Mouse (Mus musculus) activated CD4-positive, CD25-positive, alpha-beta regulatory T cell (primary cell): ENCODE results near the gene Eogt. TPM values are rescaled to one million over a fixed set of nuclear protein-coding genes. Genes with fewer than 3 reads are reported as not detected.

Experiments used
- polyA plus RNA-seq, 2 experiments: library from polyadenylated mRNA; unstranded; fragments of 100-300 nt; shearing (Covaris generic); gene quantifications; one replicate each; pipeline ENCODE4 v1.2.1; 2017

The Eogt gene
- 10 to 100 TPM; 12.1 to 17.4 TPM for polyA plus RNA-seq

GRCm38 (mm10) chr6:97148383-97149251 lies at the start of gene Eogt:
Gene Eogt (minus strand): TSS chr6:97149182.

GRCm38 (mm10) chr6:97178491-97179366 lies 29.7 kb upstream of the Eogt start, which contains the start of gene Tmf1:
Gene Tmf1 (minus strand): TSS chr6:97179122.

GRCm38 (mm10) chr6:97060074-97060681 lies 88.8 kb downstream of the Eogt start, which contains the start of gene Fam19a4:
Gene Fam19a4 (minus strand): TSS chr6:97060413.

Other genes with a start within 250 kb of the Eogt start
- not detected for gene Fam19a4, start 88.8 kb downstream of the Eogt start, polyA plus RNA-seq
- 10 to 100 TPM; 31.9 to 35.4 TPM for gene Tmf1, start 29.9 kb upstream of the Eogt start, polyA plus RNA-seq
- 10 to 100 TPM; 38.6 to 45.0 TPM for gene Uba3, start 56.5 kb upstream of the Eogt start, polyA plus RNA-seq
- 100 to 1,000 TPM; 249 to 286 TPM for gene Arl6ip5, start 61.5 kb upstream of the Eogt start, polyA plus RNA-seq
- gene Lmod3, start 103.6 kb upstream of the Eogt start, polyA plus RNA-seq: under 1 TPM in 1 of 2 experiments, not detected in 1; 0.07 TPM